Mouse (Mus musculus) thymus, postnatal 25 days (tissue): Measurements from ENCODE around the gene Myo3a.
"Not testable (repeated sequence)": the region's sequence is repeated elsewhere in the genome, so short reads cannot be mapped to it uniquely, and the experiment has no call there.

Experiments used
- DNase-seq: peaks from one replicate; pipeline ENCODE4 v3.0.0; 2022

The Myo3a gene

GRCm38 (mm10) chr2:22227308-22227707 is at the start of gene Myo3a:
Gene Myo3a (plus strand): TSS chr2:22227503.
- DNase-seq: no peak

- no peak for DNase-seq
These were observed 23.2 kb downstream of the Myo3a start for GRCm38 (mm10) chr2:22250462-22250861.

- DNase-seq: no peak
These were observed 23.7 kb downstream of the Myo3a start for GRCm38 (mm10) chr2:22251045-22251444.

DNA sequence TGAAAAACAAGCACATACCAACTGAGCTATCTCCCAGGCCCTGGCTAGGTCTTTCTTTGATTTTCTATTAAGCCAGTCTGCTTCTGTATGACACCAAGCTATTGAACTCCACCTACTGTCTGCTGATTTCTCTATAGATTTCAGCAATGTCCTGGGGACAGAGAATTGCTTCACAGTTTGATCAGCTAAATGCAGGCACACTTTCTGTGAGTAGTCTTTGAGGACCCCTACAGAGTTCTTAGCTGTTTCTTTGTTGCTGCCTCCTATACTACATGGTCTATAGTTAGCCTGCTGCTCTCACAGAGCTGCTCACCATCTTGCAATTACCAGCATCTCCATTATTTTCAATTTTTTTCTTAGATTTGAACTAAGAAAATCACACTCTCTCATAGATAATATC is 28.3 kb downstream of the Myo3a start:
- no peak for DNase-seq

GRCm38 (mm10) chr2:22271555-22271954 is 44.3 kb downstream of the Myo3a start:
- no peak for DNase-seq

DNA sequence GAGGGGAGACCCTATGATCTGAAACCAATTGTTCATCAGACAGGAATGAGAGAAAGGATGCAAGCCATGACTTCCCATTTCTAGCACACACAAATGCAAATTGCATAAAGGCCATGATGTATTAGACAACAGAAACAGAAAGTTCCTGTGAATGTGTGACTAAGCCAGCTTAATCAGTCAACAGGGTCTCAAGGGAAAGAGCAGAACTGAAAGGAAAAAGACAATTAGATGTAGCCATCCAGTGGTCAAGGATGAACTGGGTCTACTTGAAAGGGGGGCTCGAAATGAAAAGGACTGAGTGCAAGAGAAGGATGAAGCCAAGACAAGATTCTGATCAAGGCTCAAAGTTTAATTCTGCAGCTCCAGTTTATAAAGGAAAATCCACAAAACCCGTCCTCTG is 58.1 kb downstream of the Myo3a start:
- no peak for DNase-seq

DNA sequence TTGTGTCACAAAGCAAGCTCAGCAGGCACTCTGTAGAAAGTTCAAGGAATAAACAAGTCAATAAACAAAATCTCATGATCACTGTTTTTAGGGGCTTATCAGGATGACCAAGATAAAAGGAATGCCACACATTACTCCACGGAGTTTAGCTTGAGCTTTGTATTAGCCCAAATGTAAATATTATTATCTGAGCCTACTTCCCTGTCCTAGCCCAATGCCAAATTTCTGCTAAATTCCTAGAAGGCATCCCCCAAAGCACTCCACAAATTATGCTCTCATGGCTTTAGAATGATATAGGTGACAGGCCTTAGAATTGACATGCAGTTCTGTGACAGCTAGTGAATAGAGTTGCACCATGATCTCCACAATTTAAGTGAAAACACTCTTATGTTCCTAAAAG is 58.5 kb downstream of the Myo3a start:
- DNase-seq: no peak

GRCm38 (mm10) chr2:22293579-22294446 is 66.5 kb downstream of the Myo3a start:
- no peak for DNase-seq

DNA sequence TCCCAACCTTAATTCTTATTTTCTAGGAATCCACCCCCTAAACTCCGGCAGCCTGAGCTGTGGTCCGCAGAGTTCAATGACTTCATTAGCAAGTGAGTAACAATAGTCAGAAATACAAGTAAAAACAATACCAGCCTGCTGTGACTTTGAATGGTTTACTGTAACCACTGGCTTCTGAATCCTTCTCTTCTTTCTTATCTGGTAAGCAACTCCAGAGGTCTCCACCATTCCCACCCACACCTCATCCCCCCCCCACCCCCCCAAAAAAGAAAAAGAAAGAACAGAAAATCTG is 67.1 kb downstream of the Myo3a start:
- DNase-seq: no peak

GRCm38 (mm10) chr2:22297913-22298312 is 70.6 kb downstream of the Myo3a start:
- no peak for DNase-seq

GRCm38 (mm10) chr2:22338269-22338857 is 111.1 kb downstream of the Myo3a start:
- no peak for DNase-seq

- DNase-seq: not testable (repeated sequence)
These were observed 183.2 kb downstream of the Myo3a start for GRCm38 (mm10) chr2:22410511-22410910.

DNA sequence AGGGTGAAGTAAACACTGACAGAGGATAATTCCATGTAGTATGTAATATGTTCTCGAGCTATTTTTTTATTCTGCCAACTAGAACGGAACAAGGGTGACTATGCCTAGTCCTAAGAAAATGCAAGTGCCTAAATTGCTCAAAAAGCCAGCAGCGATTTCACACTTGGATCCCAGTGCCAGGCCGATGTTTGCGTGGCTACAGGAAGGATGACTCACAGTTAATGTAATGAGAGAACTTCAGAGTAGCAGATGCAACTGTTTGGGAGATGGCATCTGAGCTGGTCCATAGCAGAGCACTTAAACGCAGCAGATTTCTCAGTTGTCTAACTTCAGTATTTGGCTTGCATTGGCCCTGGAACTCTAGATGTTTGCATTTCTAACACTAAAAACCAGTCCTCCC is 321.1 kb downstream of the Myo3a start:
- DNase-seq: no peak

DNA sequence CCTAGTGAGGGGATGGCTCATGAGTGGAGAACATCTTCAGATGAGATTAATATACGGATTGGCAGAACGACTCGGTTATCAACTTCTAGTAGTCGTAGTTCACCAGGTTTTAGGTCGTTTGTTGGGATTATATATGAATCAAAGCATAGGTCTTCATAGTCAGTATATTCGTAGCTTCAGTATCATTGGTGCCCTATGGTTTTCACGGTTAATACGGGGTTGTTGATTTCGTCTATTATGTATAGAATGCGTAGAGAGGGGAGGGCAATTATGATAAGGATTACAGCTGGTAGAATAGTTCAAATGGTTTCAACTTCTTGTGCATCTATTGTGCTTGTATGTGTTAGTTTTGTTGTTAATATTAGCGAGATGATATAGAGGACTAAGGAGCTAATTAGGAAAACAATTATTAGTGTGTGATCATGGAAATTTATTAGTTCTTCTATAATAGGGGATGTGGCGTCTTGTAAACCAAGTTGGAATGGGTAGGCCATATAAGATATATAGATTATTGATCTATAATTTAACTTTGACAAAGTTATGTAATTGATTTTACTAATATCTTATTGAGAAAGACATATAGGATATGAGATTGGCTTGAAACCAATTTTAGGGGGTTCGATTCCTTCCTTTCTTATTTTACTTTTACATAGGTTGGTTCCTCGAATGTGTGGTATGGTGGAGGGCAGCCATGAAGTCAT is 360.3 kb downstream of the Myo3a start:
- not testable (repeated sequence) for DNase-seq

GRCm38 (mm10) chr2:22588170-22588541 is 360.9 kb downstream of the Myo3a start:
- DNase-seq: not testable (repeated sequence)

GRCm38 (mm10) chr2:22588673-22589381 is 361.5 kb downstream of the Myo3a start:
- DNase-seq: not testable (repeated sequence)

DNA sequence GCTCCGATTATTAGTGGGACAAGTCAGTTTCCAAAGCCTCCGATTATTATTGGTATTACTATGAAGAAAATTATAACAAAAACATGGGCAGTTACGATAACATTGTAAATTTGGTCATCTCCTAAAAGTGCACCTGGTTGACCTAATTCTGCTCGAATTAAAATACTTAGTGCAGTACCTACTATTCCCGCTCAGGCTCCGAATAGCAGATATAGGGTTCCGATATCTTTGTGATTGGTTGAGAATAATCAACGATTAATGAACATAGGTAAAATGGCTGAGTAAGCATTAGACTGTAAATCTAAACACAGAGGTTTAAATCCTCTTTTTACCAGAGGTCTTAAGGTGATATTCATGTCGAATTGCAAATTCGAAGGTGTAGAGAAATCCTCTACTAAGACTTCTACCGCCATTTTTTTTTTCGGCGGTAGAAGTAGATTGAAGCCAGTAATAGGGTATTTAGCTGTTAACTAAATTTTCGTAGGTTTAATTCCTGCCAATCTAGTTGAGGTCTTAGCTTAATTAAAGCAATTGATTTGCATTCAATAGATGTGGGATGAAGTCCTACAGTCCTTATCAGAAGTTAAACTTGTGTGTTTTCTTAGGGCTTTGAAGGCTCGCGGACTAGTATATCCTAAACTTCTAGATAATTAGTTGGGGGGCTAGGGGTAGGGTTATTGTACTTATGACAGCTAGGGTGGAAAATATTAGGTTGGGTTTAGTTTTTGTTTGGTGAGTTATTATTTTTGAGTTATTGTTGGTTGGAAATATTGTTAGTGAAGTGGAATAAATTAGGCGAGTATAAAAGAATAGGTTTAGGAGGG is 362.3 kb downstream of the Myo3a start:
- DNase-seq: not testable (repeated sequence)

GRCm38 (mm10) chr2:22590206-22590490 is 362.8 kb downstream of the Myo3a start:
- no peak for DNase-seq

- DNase-seq: no peak
These were observed 390.6 kb downstream of the Myo3a start for GRCm38 (mm10) chr2:22617951-22618350.

GRCm38 (mm10) chr2:22619416-22619815 is 392.1 kb downstream of the Myo3a start:
- no peak for DNase-seq

GRCm38 (mm10) chr2:22620030-22620429 is 392.7 kb downstream of the Myo3a start:
- DNase-seq: no peak

DNA sequence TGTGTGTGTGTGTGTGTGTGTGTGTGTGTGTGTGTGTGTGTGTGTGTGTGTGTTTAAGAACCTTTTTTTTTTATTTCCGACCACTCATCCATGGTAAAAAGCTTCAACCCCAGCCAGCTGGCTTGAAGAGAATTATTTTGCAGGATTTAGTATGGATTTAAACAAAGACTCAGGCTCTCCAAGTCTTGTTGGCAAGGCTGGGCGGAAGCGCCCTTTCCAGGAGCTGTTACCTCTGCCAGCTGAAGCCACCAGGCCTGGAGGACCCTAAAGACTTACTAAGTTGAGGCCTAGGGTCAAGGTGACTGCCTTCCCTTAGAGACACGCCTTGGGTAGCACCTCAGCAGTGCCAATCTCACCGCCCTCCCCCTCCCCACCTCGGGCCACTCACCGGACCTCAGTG is 393.2 kb downstream of the Myo3a start:
- DNase-seq: no peak
